29 mouse cellular contexts compared by ENCODE assay signal in the genomic region with DNA sequence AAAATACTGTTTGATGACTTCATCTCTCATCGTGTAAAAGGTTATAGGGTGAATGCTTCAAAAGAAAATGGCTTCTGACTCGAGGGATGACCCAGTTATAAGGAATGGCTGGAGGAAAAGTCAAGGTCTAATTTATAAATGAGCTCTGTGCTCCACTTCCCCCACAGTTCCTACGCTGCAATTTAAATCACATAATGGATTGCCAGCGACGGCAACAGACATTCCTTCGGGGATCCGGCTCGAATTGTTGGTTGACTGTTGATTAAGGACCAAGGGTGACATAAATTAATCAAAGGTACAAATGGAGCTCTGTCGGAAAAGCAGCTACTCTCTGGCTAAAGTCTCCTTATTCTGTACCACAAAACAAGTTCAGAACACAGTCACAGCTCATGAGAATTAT. TPM values are rescaled to one million over a fixed set of nuclear protein-coding genes. Genes with fewer than 3 reads are reported as not detected.
DNase-seq lines count a peak whose midpoint lies in the region; ATAC-seq lines count a peak whose summit lies in the region.
"Had no signal": no experiment of that assay in that cellular context is flagged by ENCODE, and none has a peak within 500 bp of the region (broad histone marks: within the 10 kb centered on the region; RNA-seq: fewer than 3 reads in every experiment).

No protein-coding gene starts in this region.

- DNase-seq in hindbrain, embryonic 14.5 days (ENCODE audit: low spot score): peak; percentile 44
- DNase-seq in hindbrain, embryonic 10.5 days (ENCODE audit: low spot score): no peak
- no peak for DNase-seq in kidney, postnatal 14 days
- peak; percentile 22 for DNase-seq in embryo, embryonic 10.5 days (ENCODE audit: low spot score)
- DNase-seq in embryo, embryonic 11 days: peak; percentile 39
- DNase-seq in forebrain, embryonic 10.5 days (ENCODE audit: extremely low spot score, low spot score): no peak
- DNase-seq in layer of hippocampus, adult 18-20 months (ENCODE audit: low spot score in 2 of 2): no peak
- DNase-seq: adrenal gland, adult 2 months; adrenal gland, postnatal 14 days; cerebellum, adult 11 months; cerebellum, adult 2 months; cerebellum, postnatal 14 days; gastrocnemius, postnatal 10 days; gastrocnemius, postnatal 36 days; heart, adult 2 months; heart, postnatal 14 days; heart, postnatal 4 days had no signal

- no peaks in the 10 kb centered on the region for H3K9me3 ChIP-seq in hindbrain, embryonic 14.5 days (ENCODE audit: control insufficient read depth, low read length)
- H3K9me3 ChIP-seq in hindbrain, embryonic 10.5 days: no peaks in the 10 kb centered on the region
- no peaks in the 10 kb centered on the region for H3K9me3 ChIP-seq in kidney, embryonic 16.5 days (ENCODE audit: low read length)
- H3K9me3 ChIP-seq in forebrain, embryonic 10.5 days: no peaks in the 10 kb centered on the region
- H3K9me3 ChIP-seq: embryonic facial prominence, embryonic 12.5 days; embryonic facial prominence, embryonic 15.5 days; forebrain, embryonic 12.5 days; forebrain, embryonic 15.5 days; heart, embryonic 10.5 days; heart, embryonic 13.5 days; hindbrain, embryonic 15.5 days had no signal

- H3K36me3 ChIP-seq in hindbrain, embryonic 14.5 days (replicated peaks; ENCODE audit: control insufficient read depth, insufficient read depth): no peaks in the 10 kb centered on the region
- H3K36me3 ChIP-seq in hindbrain, embryonic 10.5 days: no peaks in the 10 kb centered on the region
- H3K36me3 ChIP-seq in kidney, embryonic 16.5 days (ENCODE audit: insufficient read depth, low read length): no peaks in the 10 kb centered on the region
- no peaks in the 10 kb centered on the region for H3K36me3 ChIP-seq in forebrain, embryonic 10.5 days (replicated peaks)
- H3K36me3 ChIP-seq: embryonic facial prominence, embryonic 12.5 days; embryonic facial prominence, embryonic 15.5 days; forebrain, embryonic 12.5 days; forebrain, embryonic 15.5 days; heart, embryonic 10.5 days; heart, embryonic 13.5 days; hindbrain, embryonic 15.5 days had no signal

- H3K27me3 ChIP-seq in hindbrain, embryonic 14.5 days (ENCODE audit: control insufficient read depth, insufficient read depth, low read length): no peaks in the 10 kb centered on the region
- no peaks in the 10 kb centered on the region for H3K27me3 ChIP-seq in hindbrain, embryonic 10.5 days (ENCODE audit: insufficient read depth, poor library complexity, severe bottlenecking)
- 0 out of 2 replicates have a peak, but pooled peaks cover 2% of the 10 kb centered on the region for H3K27me3 ChIP-seq in kidney, embryonic 16.5 days (ENCODE audit: insufficient read depth, low read length)
- no peaks in the 10 kb centered on the region for H3K27me3 ChIP-seq in forebrain, embryonic 10.5 days (ENCODE audit: poor library complexity, severe bottlenecking)
- H3K27me3 ChIP-seq: embryonic facial prominence, embryonic 12.5 days; forebrain, embryonic 12.5 days; forebrain, embryonic 15.5 days; heart, embryonic 13.5 days; hindbrain, embryonic 15.5 days had no signal

- no peak overlapping the region for H3K4me2 ChIP-seq in hindbrain, embryonic 14.5 days (replicated peaks)
- H3K4me2 ChIP-seq in kidney, embryonic 16.5 days (replicated peaks; ENCODE audit: low read depth, low read length): no peak overlapping the region
- H3K4me2 ChIP-seq: embryonic facial prominence, embryonic 12.5 days; embryonic facial prominence, embryonic 15.5 days; forebrain, embryonic 12.5 days; forebrain, embryonic 15.5 days; heart, embryonic 13.5 days; hindbrain, embryonic 15.5 days had no signal

- no peak overlapping the region for H3K4me3 ChIP-seq in hindbrain, embryonic 14.5 days (replicated peaks; ENCODE audit: low read length)
- H3K4me3 ChIP-seq in hindbrain, embryonic 10.5 days: no peak overlapping the region
- no peak overlapping the region for H3K4me3 ChIP-seq in kidney, embryonic 16.5 days (ENCODE audit: low read length)
- no peak overlapping the region for H3K4me3 ChIP-seq in forebrain, embryonic 10.5 days
- H3K4me3 ChIP-seq: embryonic facial prominence, embryonic 12.5 days; embryonic facial prominence, embryonic 15.5 days; forebrain, embryonic 12.5 days; forebrain, embryonic 15.5 days; heart, adult 2 months; heart, embryonic 10.5 days; heart, embryonic 13.5 days; hindbrain, embryonic 15.5 days had no signal

- no peak for ATAC-seq in hindbrain, embryonic 14.5 days (ENCODE audit: low FRiP score)
- no peak for ATAC-seq in kidney, embryonic 16.5 days (ENCODE audit: low FRiP score, low TSS enrichment)
- ATAC-seq: CD4-positive, CD25-positive, alpha-beta regulatory T cell, adult 4 months; forebrain, embryonic 15.5 days had no signal

- peaks cover 5% of the 10 kb centered on the region; the same call in 1 of the 2 replicates for H3K4me1 ChIP-seq in hindbrain, embryonic 14.5 days (replicated peaks; ENCODE audit: control insufficient read depth, insufficient read depth, low read length)
- H3K4me1 ChIP-seq in hindbrain, embryonic 10.5 days (replicated peaks): no peaks in the 10 kb centered on the region
- peaks cover 3% of the 10 kb centered on the region for H3K4me1 ChIP-seq in kidney, embryonic 16.5 days (ENCODE audit: insufficient read depth, low read length)
- H3K4me1 ChIP-seq in forebrain, embryonic 10.5 days: no peaks in the 10 kb centered on the region
- H3K4me1 ChIP-seq: embryonic facial prominence, embryonic 12.5 days; embryonic facial prominence, embryonic 15.5 days; forebrain, embryonic 12.5 days; forebrain, embryonic 15.5 days had no signal

- 37% methylated on average over 9 of the region's 9 CpGs for WGBS in hindbrain, embryonic 14.5 days
- 77% methylated on average over 9 of the region's 9 CpGs for WGBS in hindbrain, embryonic 10.5 days
- 16% methylated on average over 9 of the region's 9 CpGs for WGBS in kidney, embryonic 16.5 days
- 80% methylated on average over 9 of the region's 9 CpGs for WGBS in forebrain, embryonic 10.5 days

- H3K27ac ChIP-seq in hindbrain, embryonic 14.5 days: no peak overlapping the region
- H3K27ac ChIP-seq in hindbrain, embryonic 10.5 days: no peak overlapping the region
- peak overlapping the region; percentile 58 for H3K27ac ChIP-seq in kidney, embryonic 16.5 days (ENCODE audit: low read length)
- H3K27ac ChIP-seq in forebrain, embryonic 10.5 days: no peak overlapping the region
- H3K27ac ChIP-seq: embryonic facial prominence, embryonic 12.5 days; embryonic facial prominence, embryonic 15.5 days; forebrain, embryonic 12.5 days; forebrain, embryonic 15.5 days; heart, adult 2 months; heart, embryonic 10.5 days; heart, embryonic 13.5 days; hindbrain, embryonic 15.5 days had no signal

- H3K9ac ChIP-seq in hindbrain, embryonic 14.5 days: no peak overlapping the region
- no peak overlapping the region for H3K9ac ChIP-seq in kidney, embryonic 16.5 days (replicated peaks; ENCODE audit: low read length)
- H3K9ac ChIP-seq: embryonic facial prominence, embryonic 12.5 days; embryonic facial prominence, embryonic 15.5 days; forebrain, embryonic 12.5 days; forebrain, embryonic 15.5 days; heart, embryonic 13.5 days; hindbrain, embryonic 15.5 days had no signal

RNA-seq across cellular contexts. Expression of a gene that starts 30.9 kb away (rescaled TPM):
- 30.8 and 32.7 TPM in 2 replicates for polyA plus RNA-seq in hindbrain, embryonic 14.5 days (2014; fragmentation: Nextera tagmentation; extraction: Ambion mirVana)
- 4.0 and 5.4 TPM in 2 replicates for polyA plus RNA-seq in hindbrain, embryonic 10.5 days (2016; fragmentation: Nextera tagmentation; extraction: Ambion mirVana)
- polyA plus RNA-seq in kidney, embryonic 16.5 days (2015; fragmentation: Nextera tagmentation; extraction: Ambion mirVana): 35.0 and 35.2 TPM in 2 replicates
- 3.5 and 3.8 TPM in 2 replicates for polyA plus RNA-seq in forebrain, embryonic 10.5 days (2016; fragmentation: Nextera tagmentation; extraction: Ambion mirVana)
- 10 to 100 TPM; 10.1 to 10.8 TPM for total RNA-seq in layer of hippocampus, adult 18-20 months (2021)
- total RNA-seq: granulocyte monocyte progenitor cell, adult 5-6 weeks; MEL had no signal
- polyA plus RNA-seq: C2C12 had no signal

Comparison
In these comparisons a context has a peak if more than half of its experiments do, and no peak if none do; other contexts are left out.
1. DNase-seq: peak in hindbrain, embryonic 14.5 days (single experiment), embryo, embryonic 10.5 days (single experiment) and embryo, embryonic 11 days (single experiment); none in hindbrain, embryonic 10.5 days (single experiment), kidney, postnatal 14 days (single experiment), forebrain, embryonic 10.5 days (single experiment) and layer of hippocampus, adult 18-20 months (0 of 2).